Mouse (Mus musculus) pancreas, adult 10 weeks (tissue): ENCODE results near the gene Gm17622. TPM values are rescaled to one million over a fixed set of nuclear protein-coding genes. Genes with fewer than 3 reads are reported as not detected.

Experiments used
- polyA plus RNA-seq: library from polyadenylated mRNA; stranded (reverse); fragments of 350-450 nt; fragmentation: Illumina TruSeq; extraction: RNeasy Lipid Tissue Mini Kit (QIAGEN cat#74804); gene quantifications from one replicate; pipeline ENCODE4 v1.2.3, GENCODE M21; 2015; ENCODE audit warnings: low read depth, low replicate concordance; ENCODE audit not compliant: insufficient read depth

Gene Gm17622
- polyA plus RNA-seq = not detected

DNA sequence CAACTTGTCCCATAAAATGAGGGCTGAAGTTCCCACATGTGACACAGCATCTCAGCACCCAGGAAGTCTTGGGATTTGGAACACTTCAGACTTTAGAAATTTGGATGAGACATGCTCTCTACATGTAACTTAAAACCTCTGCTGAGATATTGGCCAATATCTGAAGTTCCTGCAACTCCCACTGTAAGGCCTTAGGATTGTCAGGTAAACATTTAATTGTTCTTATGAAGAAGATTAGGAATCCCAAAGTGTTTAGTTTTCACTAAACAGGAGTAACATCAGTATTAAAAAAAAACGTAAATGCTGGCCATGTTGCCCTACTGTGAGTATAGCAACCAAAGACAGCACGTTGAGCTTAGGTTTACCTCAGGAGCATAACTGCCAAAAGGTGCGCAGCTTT lies at the start of gene Gm17622:
Gm17622 (plus strand) TSS at position 301 of the 400 bp plus-strand sequence.

GRCm38 (mm10) chr13:96470957-96471356 lies 19.6 kb upstream of the Gm17622 start, which contains the start of gene Ankdd1b:
Gene Ankdd1b, minus strand, starts transcription at chr13:96471198.

Other genes starting within 250 kb of the Gm17622 start
- gene Poc5, start 102.4 kb upstream of the Gm17622 start, polyA plus RNA-seq = 3.9 TPM
- not detected for gene Ankdd1b, start 19.5 kb upstream of the Gm17622 start, polyA plus RNA-seq
- 2.1 TPM for gene Polk, start 51.8 kb downstream of the Gm17622 start, polyA plus RNA-seq
- 9.3 TPM for gene Col4a3bp, start 51.9 kb downstream of the Gm17622 start, polyA plus RNA-seq
- 8.4 TPM for gene Hmgcr, start 180.2 kb downstream of the Gm17622 start, polyA plus RNA-seq